Mouse (Mus musculus) brain, adult 2 months (tissue): ENCODE data around the gene Cpne4.

Experiments used
- DNase-seq: peaks from one replicate; pipeline ENCODE4 v3.0.0; 2011; ENCODE audit warnings: low read depth, low spot score

Gene Cpne4

GRCm38 (mm10) chr9:104678571-104678970 lies 131.5 kb downstream of the Cpne4 start:
- DNase-seq: no peak

- DNase-seq: no peak
These were observed 140.0 kb downstream of the Cpne4 start for GRCm38 (mm10) chr9:104687051-104687450.

GRCm38 (mm10) chr9:104693145-104693544 lies 146.1 kb downstream of the Cpne4 start:
- peak; percentile 10 for DNase-seq

- peak; percentile 65 for DNase-seq
These were observed 163.7 kb downstream of the Cpne4 start for GRCm38 (mm10) chr9:104710831-104711230.

- DNase-seq: peak; percentile 75
These were observed 178.2 kb downstream of the Cpne4 start for GRCm38 (mm10) chr9:104725311-104725710.

- DNase-seq: peak; percentile 76
These were observed 195.7 kb downstream of the Cpne4 start for GRCm38 (mm10) chr9:104742661-104743380.

GRCm38 (mm10) chr9:104755519-104755918 lies 208.4 kb downstream of the Cpne4 start:
- DNase-seq: peak; percentile 51

GRCm38 (mm10) chr9:104760031-104760430 lies 212.9 kb downstream of the Cpne4 start:
- DNase-seq: peak; percentile 69

- DNase-seq: peak; percentile 50
These were observed 229.2 kb downstream of the Cpne4 start for GRCm38 (mm10) chr9:104776198-104776815.

GRCm38 (mm10) chr9:104777135-104777534 lies 230.0 kb downstream of the Cpne4 start:
- DNase-seq: peak; percentile 68

GRCm38 (mm10) chr9:104777780-104778179 lies 230.7 kb downstream of the Cpne4 start:
- peak; percentile 57 for DNase-seq

GRCm38 (mm10) chr9:104796601-104797000 lies 249.5 kb downstream of the Cpne4 start:
- DNase-seq: peak; percentile 62

- no peak for DNase-seq
These were observed 257.7 kb downstream of the Cpne4 start for GRCm38 (mm10) chr9:104804776-104805175.

GRCm38 (mm10) chr9:104814681-104815080 lies 267.6 kb downstream of the Cpne4 start:
- DNase-seq: no peak

GRCm38 (mm10) chr9:104828646-104829045 lies 281.6 kb downstream of the Cpne4 start:
- DNase-seq: no peak

- no peak for DNase-seq
These were observed 286.0 kb downstream of the Cpne4 start for GRCm38 (mm10) chr9:104832934-104833539.

- DNase-seq: no peak
These were observed 290.8 kb downstream of the Cpne4 start for GRCm38 (mm10) chr9:104837931-104838330.

GRCm38 (mm10) chr9:104841278-104841677 lies 294.2 kb downstream of the Cpne4 start:
- DNase-seq: peak; percentile 83

GRCm38 (mm10) chr9:104845226-104845930 lies 298.3 kb downstream of the Cpne4 start:
- DNase-seq: no peak

- no peak for DNase-seq
These were observed 306.6 kb downstream of the Cpne4 start for GRCm38 (mm10) chr9:104853701-104854100.

- DNase-seq: no peak
These were observed 307.3 kb downstream of the Cpne4 start for GRCm38 (mm10) chr9:104854245-104854921.

- DNase-seq: no peak
These were observed 318.7 kb downstream of the Cpne4 start for GRCm38 (mm10) chr9:104865830-104866229.
